Mouse (Mus musculus) MEL (cell line): ENCODE results near the gene Kif5c.

Source experiments
- EP300 ChIP-seq, 2 experiments: IDR thresholded peaks; 2 replicates each; pipeline ENCODE4 v1.6.1; 2011; ENCODE audit warnings: improper control_type of control experiment in 2 of 2, low read length in 2 of 2, low read depth in 1 of 2, mild to moderate bottlenecking in 1 of 2
- POLR2A ChIP-seq, 2 experiments: IDR thresholded peaks; 2 replicates each; pipeline ENCODE4 v1.6.1; 2011 to 2012; ENCODE audit warnings: low read length in 2 of 2, mild to moderate bottlenecking in 2 of 2, control low read depth in 1 of 2, improper control_type of control experiment in 1 of 2, low read depth in 1 of 2, moderate library complexity in 1 of 2; ENCODE audit not compliant: control insufficient read depth in 1 of 2, insufficient read depth in 1 of 2, poor library complexity in 1 of 2

DNA sequence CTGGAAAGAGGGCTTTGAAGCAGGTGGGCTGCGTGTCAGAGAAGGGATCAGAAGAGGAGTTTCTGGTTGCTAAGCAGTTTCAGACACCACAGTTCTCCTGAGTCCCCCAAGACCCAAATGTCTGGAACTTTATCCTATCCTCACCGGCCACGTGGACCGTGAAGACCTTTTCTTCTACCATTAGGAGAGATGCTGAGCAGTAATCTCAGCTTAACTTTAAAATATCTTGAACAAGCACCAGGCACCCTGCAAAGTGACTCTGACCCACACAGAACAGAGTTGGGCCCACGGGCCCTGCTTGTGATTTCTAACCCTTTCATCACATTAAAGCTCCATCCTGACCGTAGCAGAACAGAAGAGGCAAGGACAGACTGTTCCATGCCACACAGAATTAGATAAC, 29.7 kb downstream of the Kif5c start:
- TF ChIP-seq POLR2A (IDR thresholded peaks at IDR 0.05; ENCODE audit: control insufficient read depth in 1 of 2, insufficient read depth in 1 of 2, low read depth in 1 of 2, low read length in 2 of 2, poor library complexity in 1 of 2) (no peak), EP300 (IDR thresholded peaks at IDR 0.05; ENCODE audit: low read depth in 1 of 2, low read length in 2 of 2) (no peak)
